Mouse (Mus musculus) kidney, adult 11 months (tissue): Measurements from ENCODE around the gene Siva1.

Experiments
- DNase-seq: peaks from one replicate; pipeline ENCODE4 v3.0.0; 2022

The Siva1 gene

DNA sequence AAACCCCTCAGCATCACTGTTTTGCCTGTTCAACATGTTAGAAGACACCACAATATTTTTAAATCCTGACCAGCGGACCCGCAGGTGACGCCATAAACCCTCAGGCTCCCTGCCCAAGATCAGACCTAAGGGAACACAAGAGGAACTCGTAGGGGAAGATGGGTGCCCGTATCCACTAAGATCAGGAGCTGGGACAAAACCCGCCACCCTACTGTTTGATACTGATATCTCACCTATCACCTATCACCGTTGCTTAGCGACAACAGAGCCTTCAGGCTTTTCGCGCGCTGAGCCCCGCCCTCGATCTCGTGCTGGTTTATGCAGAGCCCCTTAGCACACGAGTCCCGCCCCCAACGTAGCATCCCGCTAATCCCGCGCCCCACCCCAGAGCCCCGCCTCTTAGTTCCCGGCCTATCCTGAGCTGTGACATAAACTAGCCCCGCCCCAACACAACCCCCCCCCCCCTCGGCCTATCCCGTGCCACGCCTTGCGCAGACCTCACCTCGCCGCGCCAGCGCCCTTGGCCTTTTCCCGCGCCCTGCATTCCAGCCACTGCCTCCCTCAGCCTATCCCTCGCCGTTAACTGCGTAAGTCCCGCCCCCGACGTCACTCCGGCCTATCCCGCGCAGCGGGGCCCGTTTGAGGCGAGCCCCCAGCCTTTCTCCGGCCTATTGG, at the start of gene Siva1:
TSS of gene Siva1 (plus strand) at position 500 of the 675 bp plus-strand sequence.
- peak; percentile 99 for DNase-seq

- DNase-seq: no peak
Observed at GRCm38 (mm10) chr12:112594989-112595388, 49.5 kb upstream of the Siva1 start.

DNA sequence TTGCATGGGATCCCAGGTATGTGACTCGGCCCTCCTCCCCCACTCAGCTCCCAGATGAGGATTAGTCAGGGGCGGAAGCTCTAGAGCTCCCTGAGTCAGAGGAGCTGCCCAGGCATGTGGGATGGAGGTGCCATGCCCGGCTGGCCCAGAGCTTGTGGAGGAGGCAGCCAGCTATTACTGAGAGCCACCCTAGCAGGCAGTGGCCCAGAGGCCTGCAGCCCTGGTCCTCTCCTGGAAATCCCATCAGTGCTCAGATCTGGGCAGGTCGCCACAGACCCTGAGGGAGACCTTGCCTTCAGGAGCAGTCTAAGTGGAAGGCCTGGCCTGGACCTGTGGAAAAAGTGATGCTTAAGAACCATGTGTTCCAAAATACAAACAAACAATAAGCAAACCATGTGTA, 48.9 kb upstream of the Siva1 start:
- no peak for DNase-seq

DNA sequence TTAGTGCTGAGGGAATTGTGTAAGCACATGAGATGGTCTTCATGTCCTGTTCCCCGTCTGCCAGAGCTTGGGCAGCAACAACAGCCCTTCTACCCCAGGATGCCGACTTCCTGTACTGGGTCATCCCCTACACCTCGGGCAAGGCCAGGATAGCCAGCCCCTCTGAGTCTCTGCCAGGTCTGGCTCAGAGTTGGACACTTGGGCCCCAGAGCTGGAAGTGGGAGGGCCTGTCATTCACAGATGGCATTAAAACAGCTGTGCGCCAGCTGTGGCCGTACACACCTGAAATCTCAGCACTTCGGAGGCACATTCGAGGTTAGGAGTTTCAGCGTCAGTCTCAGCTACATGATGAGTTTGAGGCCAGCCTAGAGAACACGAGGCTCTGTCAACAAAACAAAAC, 48.0 kb upstream of the Siva1 start:
- no peak for DNase-seq

GRCm38 (mm10) chr12:112596891-112597500, 47.5 kb upstream of the Siva1 start:
- DNase-seq: no peak

DNA sequence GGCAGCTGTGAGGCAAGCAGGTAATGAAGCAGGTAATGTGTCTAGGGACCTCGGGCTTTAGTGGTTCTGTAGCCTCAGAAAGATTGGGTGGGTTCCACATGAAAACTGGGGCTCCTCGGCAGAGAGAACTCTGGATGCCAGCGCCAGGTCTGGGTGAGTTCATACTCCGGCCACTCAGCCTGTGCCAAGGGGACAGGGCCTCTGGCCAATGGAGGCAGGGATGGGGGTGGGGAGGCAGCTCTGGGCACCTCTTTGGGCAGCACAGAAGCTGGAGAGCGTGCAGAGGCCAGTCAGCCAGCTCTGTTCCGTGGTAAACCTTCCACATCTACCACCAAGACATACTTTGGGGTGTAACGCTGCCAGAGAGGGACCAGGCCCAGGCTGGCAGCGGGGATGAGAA, 46.9 kb upstream of the Siva1 start:
- DNase-seq: no peak

GRCm38 (mm10) chr12:112599198-112599597, 45.3 kb upstream of the Siva1 start:
- DNase-seq: no peak

GRCm38 (mm10) chr12:112599942-112600611, 44.4 kb upstream of the Siva1 start:
- DNase-seq: no peak

GRCm38 (mm10) chr12:112604022-112604421, 40.5 kb upstream of the Siva1 start:
- no peak for DNase-seq

- no peak for DNase-seq
Observed at GRCm38 (mm10) chr12:112604709-112605649, 39.5 kb upstream of the Siva1 start.

- peak; percentile 46 for DNase-seq
Observed at GRCm38 (mm10) chr12:112605766-112606165, 38.7 kb upstream of the Siva1 start.

GRCm38 (mm10) chr12:112606998-112607397, 37.5 kb upstream of the Siva1 start:
- no peak for DNase-seq

GRCm38 (mm10) chr12:112609031-112609430, 35.4 kb upstream of the Siva1 start:
- DNase-seq: peak; percentile 40

DNA sequence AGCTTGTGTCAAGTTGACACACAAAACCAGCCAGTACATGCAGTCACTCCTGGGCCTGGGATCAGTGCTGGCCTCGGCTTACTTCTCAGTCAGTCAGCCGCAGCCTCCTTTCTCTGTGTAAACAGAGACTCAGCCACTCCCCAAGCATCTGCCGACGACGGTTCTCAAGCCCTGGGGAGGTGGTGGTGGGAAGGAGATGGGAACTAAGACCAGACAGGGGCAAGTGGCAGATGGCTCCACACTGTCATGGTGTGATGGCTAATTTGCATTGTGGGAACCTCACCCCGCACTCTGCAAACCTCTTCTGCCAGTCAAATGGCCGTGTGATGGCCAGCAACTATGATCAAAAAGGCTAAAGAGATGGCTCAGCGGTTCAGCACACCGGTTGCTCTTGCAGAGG, 27.8 kb upstream of the Siva1 start:
- DNase-seq: no peak

GRCm38 (mm10) chr12:112617184-112617583, 27.3 kb upstream of the Siva1 start:
- no peak for DNase-seq

- DNase-seq: peak; percentile 69
Observed at GRCm38 (mm10) chr12:112617898-112618380, 26.5 kb upstream of the Siva1 start.

- DNase-seq: peak; percentile 66
Observed at GRCm38 (mm10) chr12:112618981-112619685, 25.3 kb upstream of the Siva1 start.

DNA sequence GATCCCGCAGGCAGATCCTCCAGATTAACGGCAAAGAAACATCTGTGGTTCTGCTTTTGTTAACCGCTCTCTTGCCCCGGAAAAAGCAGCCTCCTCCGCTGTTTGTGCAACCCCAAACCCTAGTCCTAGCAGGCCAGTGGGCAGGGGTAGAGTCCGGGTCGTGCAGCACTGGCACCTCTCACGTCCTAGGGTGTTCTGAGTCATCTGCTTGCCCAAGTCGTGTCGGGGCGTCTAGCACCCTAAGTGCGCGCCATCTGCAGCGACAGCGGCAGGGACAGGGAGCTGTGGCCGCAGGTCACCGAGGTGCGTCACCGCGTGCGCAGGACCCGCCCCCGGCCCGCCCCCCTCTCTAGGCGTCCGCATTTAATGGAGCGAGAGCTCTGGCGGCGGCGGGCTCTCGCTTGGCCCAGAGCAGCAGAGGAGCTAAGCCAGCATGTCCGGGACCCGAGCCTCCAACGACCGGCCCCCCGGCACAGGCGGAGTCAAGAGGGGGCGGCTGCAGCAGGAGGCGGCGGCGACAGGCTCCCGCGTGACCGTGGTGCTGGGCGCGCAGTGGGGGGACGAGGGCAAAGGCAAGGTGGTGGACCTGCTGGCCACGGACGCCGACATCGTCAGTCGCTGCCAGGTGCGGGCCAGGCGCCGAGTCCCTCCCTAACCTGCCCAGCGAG, 24.7 kb upstream of the Siva1 start, which contains the start of gene Adssl1:
TSS of gene Adssl1 (plus strand) at position 360 of the 668 bp plus-strand sequence.
- peak; percentile 59 for DNase-seq

- no peak for DNase-seq
Observed at GRCm38 (mm10) chr12:112620354-112621061, 24.0 kb upstream of the Siva1 start.

DNA sequence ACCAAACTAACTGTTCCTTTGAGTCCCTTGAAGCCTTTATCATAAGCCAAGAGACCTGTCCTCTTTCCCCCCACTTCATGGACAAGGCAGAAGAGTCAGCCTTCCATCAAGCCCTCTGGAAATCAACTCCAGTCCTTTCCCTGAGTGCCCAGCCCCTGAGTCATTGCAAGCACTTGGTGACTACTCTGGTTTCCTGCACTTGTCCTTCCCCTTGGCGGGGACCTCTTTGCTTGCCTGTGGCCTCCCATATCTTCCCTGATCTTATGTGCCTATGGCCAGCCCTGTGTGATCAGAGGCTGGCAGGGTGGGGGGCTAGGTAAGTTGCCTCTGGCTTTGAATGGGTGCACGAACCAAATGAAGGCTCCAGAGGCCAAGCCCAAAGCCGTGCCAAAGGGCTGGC, 22.6 kb upstream of the Siva1 start:
- DNase-seq: no peak

DNA sequence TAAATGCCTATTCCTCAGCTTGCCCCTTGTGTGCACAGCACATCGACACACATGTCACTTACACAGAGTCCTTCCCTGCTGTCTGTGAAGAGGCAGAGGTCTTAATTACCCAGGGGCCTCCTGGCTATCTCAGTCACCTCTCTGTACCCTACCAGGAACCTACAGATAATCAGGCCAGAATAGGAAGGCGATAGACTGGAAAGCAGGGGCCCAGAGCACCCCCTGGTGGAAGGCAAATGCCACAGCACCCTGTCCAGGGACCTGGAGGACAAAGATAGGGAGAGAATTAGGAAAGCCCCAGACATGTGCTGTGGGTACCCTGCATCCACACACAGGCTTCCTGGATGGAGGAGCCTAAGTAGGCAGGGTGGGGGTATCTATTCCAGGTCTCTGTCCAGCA, 20.7 kb upstream of the Siva1 start:
- no peak for DNase-seq
